Mouse (Mus musculus) liver, adult 10 weeks (tissue): Measurements from ENCODE around the gene Ergic1. TPM values are rescaled to one million over a fixed set of nuclear protein-coding genes. Genes with fewer than 3 reads are reported as not detected.

ENCODE experiments used
- polyA plus RNA-seq: library from polyadenylated mRNA; stranded (reverse); fragments of 350-450 nt; fragmentation: Illumina TruSeq; extraction: RNeasy Lipid Tissue Mini Kit (QIAGEN cat#74804); gene quantifications from one replicate; pipeline ENCODE4 v1.2.3, GENCODE M21; 2014; ENCODE audit warnings: low read depth, low replicate concordance

The Ergic1 gene
- polyA plus RNA-seq, result 32.7 TPM

GRCm38 (mm10) chr17:26561290-26561640 lies at the start of gene Ergic1:
Gene Ergic1, plus strand, starts transcription at chr17:26561489.

GRCm38 (mm10) chr17:26561651-26562181 lies 427 bp downstream of the Ergic1 start, which contains the start of gene Dusp1:
Gene Dusp1, minus strand, starts transcription at chr17:26562128.

GRCm38 (mm10) chr17:26662978-26663683 lies 101.8 kb downstream of the Ergic1 start, which contains the start of gene Atp6v0e:
Gene Atp6v0e, plus strand, starts transcription at chr17:26663231.

Other genes starting within 250 kb of the Ergic1 start
- gene Neurl1b, start 146.7 kb upstream of the Ergic1 start, polyA plus RNA-seq, result 0.11 TPM
- 82.2 TPM for gene Dusp1, start 639 bp downstream of the Ergic1 start, polyA plus RNA-seq
- gene Atp6v0e, start 101.7 kb downstream of the Ergic1 start, polyA plus RNA-seq, result 27.1 TPM
- gene Crebrf, start 154.2 kb downstream of the Ergic1 start, polyA plus RNA-seq, result 19.5 TPM
- gene Bnip1, start 219.6 kb downstream of the Ergic1 start, polyA plus RNA-seq, result 15.7 TPM